Mouse (Mus musculus): ENCODE results near the gene Tll1. TPM values are rescaled to one million over a fixed set of nuclear protein-coding genes. Genes with fewer than 3 reads are reported as not detected.

Gene Tll1
- polyA plus RNA-seq, 1 experiment from 2014 or later, result 1.2 TPM

DNA sequence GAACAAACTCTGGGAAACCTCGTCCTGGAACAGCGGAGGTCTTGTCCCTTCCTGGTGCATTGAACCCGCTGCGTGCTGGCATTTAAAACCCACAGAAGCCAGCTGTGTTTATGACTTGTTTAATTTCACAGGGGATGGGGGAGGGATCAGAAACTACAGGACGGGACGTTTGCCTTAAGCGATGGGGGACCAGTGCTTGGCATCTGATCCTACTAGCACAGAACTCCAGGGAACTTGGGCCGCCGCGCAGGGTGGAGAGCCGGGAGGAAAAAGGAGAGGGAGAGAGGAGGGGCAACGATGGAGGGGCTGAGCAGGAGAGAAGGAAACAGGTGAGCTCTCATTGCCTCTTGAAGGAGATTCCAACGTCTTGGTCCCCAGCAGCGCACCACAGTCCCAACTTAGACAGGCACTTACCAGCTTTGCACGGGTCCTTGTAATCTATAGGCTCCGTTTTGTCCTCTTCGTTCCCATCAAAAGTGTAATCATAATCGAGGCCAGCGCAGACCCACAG lies 1.2 kb downstream of the Tll1 start:
- under 1% methylated on average over 19 of the region's 19 CpGs for WGBS
- H3K4me2 ChIP-seq (ENCODE audit: low read depth, low read length), result peak overlapping the region; percentile 95
- no peak overlapping the region for H3K27ac ChIP-seq (ENCODE audit: low read length)
- 0 out of 2 replicates have a peak, but pooled peaks cover 2% of the 10 kb centered on the region for H3K27me3 ChIP-seq (ENCODE audit: control insufficient read depth, insufficient read depth, low read length)
- no peak; the same call in 1 of the 2 replicates for ATAC-seq (replicated peaks; ENCODE audit: extremely low read depth, insufficient read depth, low FRiP score)
- peak overlapping the region; percentile 77 for H3K4me3 ChIP-seq (ENCODE audit: low read length)
- no peaks in the 10 kb centered on the region for H3K9me3 ChIP-seq (replicated peaks; ENCODE audit: control insufficient read depth, low read length)
- H3K9ac ChIP-seq (ENCODE audit: low read length), result peak overlapping the region; percentile 72
- H3K4me1 ChIP-seq (ENCODE audit: control insufficient read depth, insufficient read depth, low read length), result peaks cover 12% of the 10 kb centered on the region
- no peaks in the 10 kb centered on the region for H3K36me3 ChIP-seq (ENCODE audit: control insufficient read depth, insufficient read depth)

DNA sequence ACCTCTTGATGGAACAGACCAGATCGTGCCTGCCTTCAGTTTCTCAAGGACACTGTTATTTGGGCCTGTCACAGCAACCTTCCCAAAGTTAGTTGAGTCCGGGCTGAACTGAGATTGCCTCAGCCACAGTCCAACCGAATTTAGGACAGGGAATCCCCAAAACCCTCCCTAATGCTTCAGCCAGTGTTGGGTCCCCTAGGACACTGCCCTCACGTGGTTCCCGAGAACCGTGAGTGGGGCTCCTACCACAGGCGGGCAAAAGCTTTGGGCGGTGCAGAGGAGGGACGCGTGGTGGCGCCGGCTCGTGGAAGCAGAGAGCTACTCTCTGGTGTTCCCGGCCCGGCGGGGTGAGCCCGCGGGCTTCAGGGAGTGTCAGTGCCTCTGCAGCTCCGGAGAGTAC lies 1.9 kb downstream of the Tll1 start:
- no peak overlapping the region for H3K27ac ChIP-seq (ENCODE audit: low read length)
- 3% methylated on average over 19 of the region's 19 CpGs for WGBS
- no peaks in the 10 kb centered on the region for H3K36me3 ChIP-seq (ENCODE audit: control insufficient read depth, insufficient read depth)
- H3K9ac ChIP-seq (ENCODE audit: low read length), result peak overlapping the region; percentile 72
- no peaks in the 10 kb centered on the region for H3K9me3 ChIP-seq (replicated peaks; ENCODE audit: control insufficient read depth, low read length)
- H3K4me2 ChIP-seq (ENCODE audit: low read depth, low read length), result peak overlapping the region; percentile 95
- peaks cover 12% of the 10 kb centered on the region for H3K4me1 ChIP-seq (ENCODE audit: control insufficient read depth, insufficient read depth, low read length)
- ATAC-seq (replicated peaks; ENCODE audit: extremely low read depth, insufficient read depth, low FRiP score), result peak; percentile 71
- H3K4me3 ChIP-seq (ENCODE audit: low read length), result peak overlapping the region; percentile 77
- 0 out of 2 replicates have a peak, but pooled peaks cover 2% of the 10 kb centered on the region for H3K27me3 ChIP-seq (ENCODE audit: control insufficient read depth, insufficient read depth, low read length)

DNA sequence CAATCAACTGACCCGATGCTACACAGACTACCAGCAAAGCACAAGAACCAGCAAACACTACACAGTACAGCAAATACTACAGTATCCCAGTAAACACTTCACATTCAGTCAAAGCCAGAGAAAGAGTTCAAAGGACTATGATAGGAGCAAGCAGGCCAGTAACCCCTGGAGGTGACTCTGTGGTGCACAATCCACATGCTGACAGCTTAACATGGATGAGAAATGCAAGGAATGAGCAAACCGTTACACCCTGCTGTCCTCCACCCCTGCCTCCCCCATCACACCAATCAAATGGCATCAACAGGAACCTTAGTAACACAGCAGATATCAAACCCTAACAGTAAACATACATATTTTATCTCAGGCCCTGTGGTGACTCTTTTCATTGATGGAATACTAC lies 7.7 kb downstream of the Tll1 start:
- no peak for ATAC-seq (replicated peaks; ENCODE audit: extremely low read depth, insufficient read depth, low FRiP score)
- Histone ChIP-seq H3K27me3 (ENCODE audit: control insufficient read depth, insufficient read depth, low read length) (no peaks in the 10 kb centered on the region), H3K27ac (ENCODE audit: low read length) (no peak overlapping the region), H3K9me3 (replicated peaks; ENCODE audit: control insufficient read depth, low read length) (no peaks in the 10 kb centered on the region), H3K36me3 (ENCODE audit: control insufficient read depth, insufficient read depth) (no peaks in the 10 kb centered on the region), H3K4me3 (ENCODE audit: low read length) (no peak overlapping the region), H3K4me2 (ENCODE audit: low read depth, low read length) (no peak overlapping the region), H3K4me1 (ENCODE audit: control insufficient read depth, insufficient read depth, low read length) (no peaks in the 10 kb centered on the region), H3K9ac (ENCODE audit: low read length) (no peak overlapping the region)
- 55% methylated on average over 2 of the region's 2 CpGs for WGBS

DNA sequence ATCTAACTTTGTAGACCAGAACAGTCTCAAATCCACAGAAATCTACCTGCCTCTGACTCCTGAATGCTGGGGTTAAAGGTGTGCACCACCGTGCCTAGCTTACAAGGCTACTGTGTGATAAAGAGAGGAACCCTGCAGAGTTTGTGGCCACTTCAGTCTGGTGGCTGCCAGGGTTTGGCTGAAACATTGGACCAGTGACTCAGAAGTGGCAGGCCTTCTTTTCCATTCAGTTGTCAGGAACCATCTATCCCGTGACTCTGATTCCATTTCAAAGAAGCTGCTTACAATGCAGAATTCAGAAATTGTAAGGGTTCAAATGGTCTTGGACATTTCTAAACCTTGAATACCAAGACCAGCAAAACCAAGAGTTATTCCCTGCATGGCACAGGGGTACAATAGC lies 12.7 kb downstream of the Tll1 start:
- H3K36me3 ChIP-seq (ENCODE audit: control insufficient read depth, insufficient read depth), result no peaks in the 10 kb centered on the region
- no peaks in the 10 kb centered on the region for H3K4me1 ChIP-seq (ENCODE audit: control insufficient read depth, insufficient read depth, low read length)
- no peaks in the 10 kb centered on the region for H3K27me3 ChIP-seq (ENCODE audit: control insufficient read depth, insufficient read depth, low read length)
- ATAC-seq (replicated peaks; ENCODE audit: extremely low read depth, insufficient read depth, low FRiP score), result no peak
- no peak overlapping the region for H3K4me2 ChIP-seq (ENCODE audit: low read depth, low read length)
- 59% methylated on average over 2 of the region's 2 CpGs for WGBS
- no peak overlapping the region for H3K27ac ChIP-seq (ENCODE audit: low read length)
- H3K9ac ChIP-seq (ENCODE audit: low read length), result no peak overlapping the region
- no peaks in the 10 kb centered on the region for H3K9me3 ChIP-seq (replicated peaks; ENCODE audit: control insufficient read depth, low read length)
- H3K4me3 ChIP-seq (ENCODE audit: low read length), result no peak overlapping the region

DNA sequence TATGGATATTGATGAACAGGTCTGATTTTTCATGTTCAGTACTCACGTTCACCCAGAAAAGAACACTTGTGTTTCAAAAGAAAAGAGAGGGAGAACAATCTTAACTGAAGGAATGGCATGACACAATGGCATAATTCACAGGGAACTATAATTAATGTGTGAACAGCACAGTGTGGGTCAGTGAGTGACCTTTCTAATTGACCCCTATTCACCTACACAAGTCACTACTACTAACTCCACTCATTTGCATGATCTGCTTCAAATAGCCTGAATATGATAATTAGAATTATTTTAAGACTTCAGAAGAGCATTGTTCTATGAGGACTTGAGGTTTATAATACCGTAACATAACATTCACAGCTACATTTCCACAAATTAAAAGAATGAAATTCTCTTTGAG lies 18.2 kb downstream of the Tll1 start:
- Histone ChIP-seq H3K4me2 (ENCODE audit: low read depth, low read length) (no peak overlapping the region), H3K9ac (ENCODE audit: low read length) (no peak overlapping the region), H3K36me3 (ENCODE audit: control insufficient read depth, insufficient read depth) (no peaks in the 10 kb centered on the region), H3K27ac (ENCODE audit: low read length) (no peak overlapping the region), H3K9me3 (replicated peaks; ENCODE audit: control insufficient read depth, low read length) (no peaks in the 10 kb centered on the region), H3K4me1 (ENCODE audit: control insufficient read depth, insufficient read depth, low read length) (no peaks in the 10 kb centered on the region), H3K4me3 (ENCODE audit: low read length) (no peak overlapping the region), H3K27me3 (ENCODE audit: control insufficient read depth, insufficient read depth, low read length) (no peaks in the 10 kb centered on the region)
- ATAC-seq (replicated peaks; ENCODE audit: extremely low read depth, insufficient read depth, low FRiP score), result no peak
- 83% methylated on average over 2 of the region's 2 CpGs for WGBS

DNA sequence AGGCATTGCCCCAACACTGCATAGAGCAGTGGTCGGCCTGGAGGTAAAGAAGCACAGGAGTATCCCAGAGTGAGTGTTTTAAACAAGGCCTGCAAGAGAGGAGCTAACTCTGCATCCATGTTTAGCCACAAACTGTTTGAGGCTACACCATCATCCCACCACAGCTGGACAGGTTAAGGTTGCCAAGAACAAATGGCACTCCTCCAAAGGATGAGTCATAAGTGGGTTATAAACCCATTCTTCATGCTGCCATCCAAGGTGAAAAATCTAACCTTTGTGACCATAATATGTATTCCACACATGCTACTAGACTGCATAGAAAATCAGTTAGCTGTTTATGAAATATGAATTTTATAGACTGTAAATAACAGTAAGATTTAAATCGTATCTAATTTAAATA lies 29.1 kb downstream of the Tll1 start:
- H3K27me3 ChIP-seq (ENCODE audit: control insufficient read depth, insufficient read depth, low read length), result no peaks in the 10 kb centered on the region
- 84% methylated on average over 2 of the region's 2 CpGs for WGBS
- no peak for ATAC-seq (replicated peaks; ENCODE audit: extremely low read depth, insufficient read depth, low FRiP score)
- H3K9me3 ChIP-seq (replicated peaks; ENCODE audit: control insufficient read depth, low read length), result no peaks in the 10 kb centered on the region
- no peaks in the 10 kb centered on the region for H3K36me3 ChIP-seq (ENCODE audit: control insufficient read depth, insufficient read depth)
- H3K9ac ChIP-seq (ENCODE audit: low read length), result no peak overlapping the region
- no peak overlapping the region for H3K4me2 ChIP-seq (ENCODE audit: low read depth, low read length)
- H3K4me1 ChIP-seq (ENCODE audit: control insufficient read depth, insufficient read depth, low read length), result no peaks in the 10 kb centered on the region
- no peak overlapping the region for H3K4me3 ChIP-seq (ENCODE audit: low read length)
- H3K27ac ChIP-seq (ENCODE audit: low read length), result no peak overlapping the region

DNA sequence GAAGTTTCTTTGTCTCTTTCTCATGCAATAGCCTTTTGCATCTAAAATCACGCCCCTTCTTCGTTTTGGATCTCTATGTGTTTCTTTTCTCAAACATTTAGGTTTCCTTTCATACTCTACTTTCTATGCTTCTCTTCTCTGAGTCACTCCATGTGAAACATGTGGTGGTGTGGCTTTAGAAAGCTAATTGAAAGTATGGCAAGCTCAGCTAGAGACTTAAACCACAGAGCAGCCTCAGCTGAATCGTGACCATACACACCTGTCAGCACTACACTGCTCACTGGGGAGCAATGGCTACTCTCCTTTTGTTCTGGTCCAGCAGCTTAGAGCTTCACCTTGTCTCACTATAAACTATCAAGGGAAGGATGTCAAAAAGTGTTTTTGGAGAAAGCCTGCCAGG lies 31.2 kb downstream of the Tll1 start:
- Histone ChIP-seq H3K4me3 (ENCODE audit: low read length) (no peak overlapping the region), H3K9me3 (replicated peaks; ENCODE audit: control insufficient read depth, low read length) (no peaks in the 10 kb centered on the region), H3K27me3 (ENCODE audit: control insufficient read depth, insufficient read depth, low read length) (no peaks in the 10 kb centered on the region), H3K9ac (ENCODE audit: low read length) (no peak overlapping the region), H3K27ac (ENCODE audit: low read length) (no peak overlapping the region), H3K36me3 (ENCODE audit: control insufficient read depth, insufficient read depth) (no peaks in the 10 kb centered on the region), H3K4me2 (ENCODE audit: low read depth, low read length) (no peak overlapping the region), H3K4me1 (ENCODE audit: control insufficient read depth, insufficient read depth, low read length) (no peaks in the 10 kb centered on the region)
- WGBS, result 61% methylated on average over 3 of the region's 3 CpGs
- no peak for ATAC-seq (replicated peaks; ENCODE audit: extremely low read depth, insufficient read depth, low FRiP score)

DNA sequence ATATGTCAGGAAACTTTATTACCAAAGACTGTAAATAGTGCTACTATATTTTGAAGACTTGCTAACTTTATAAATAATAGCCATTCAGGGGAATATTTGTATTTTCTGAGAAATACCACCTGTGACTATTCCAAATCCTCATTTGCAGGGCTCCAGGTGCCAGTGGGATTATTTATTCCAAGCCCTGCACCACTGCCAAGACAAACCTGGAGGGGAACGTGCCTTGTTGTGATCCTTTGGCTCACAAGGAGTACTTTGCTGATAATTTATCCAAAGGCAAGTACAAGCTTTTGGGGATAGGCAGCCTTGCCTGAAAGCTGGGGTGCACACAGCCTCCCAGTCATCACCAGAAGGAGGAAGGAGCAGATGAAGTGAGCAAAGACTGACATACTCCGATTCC lies 32.3 kb downstream of the Tll1 start:
- ATAC-seq (replicated peaks; ENCODE audit: extremely low read depth, insufficient read depth, low FRiP score), result no peak
- Histone ChIP-seq H3K27ac (ENCODE audit: low read length) (no peak overlapping the region), H3K27me3 (ENCODE audit: control insufficient read depth, insufficient read depth, low read length) (no peaks in the 10 kb centered on the region), H3K4me2 (ENCODE audit: low read depth, low read length) (no peak overlapping the region), H3K4me3 (ENCODE audit: low read length) (no peak overlapping the region), H3K9me3 (replicated peaks; ENCODE audit: control insufficient read depth, low read length) (no peaks in the 10 kb centered on the region), H3K36me3 (ENCODE audit: control insufficient read depth, insufficient read depth) (no peaks in the 10 kb centered on the region), H3K9ac (ENCODE audit: low read length) (no peak overlapping the region), H3K4me1 (ENCODE audit: control insufficient read depth, insufficient read depth, low read length) (no peaks in the 10 kb centered on the region)
- 59% methylated on average over 2 of the region's 2 CpGs for WGBS

DNA sequence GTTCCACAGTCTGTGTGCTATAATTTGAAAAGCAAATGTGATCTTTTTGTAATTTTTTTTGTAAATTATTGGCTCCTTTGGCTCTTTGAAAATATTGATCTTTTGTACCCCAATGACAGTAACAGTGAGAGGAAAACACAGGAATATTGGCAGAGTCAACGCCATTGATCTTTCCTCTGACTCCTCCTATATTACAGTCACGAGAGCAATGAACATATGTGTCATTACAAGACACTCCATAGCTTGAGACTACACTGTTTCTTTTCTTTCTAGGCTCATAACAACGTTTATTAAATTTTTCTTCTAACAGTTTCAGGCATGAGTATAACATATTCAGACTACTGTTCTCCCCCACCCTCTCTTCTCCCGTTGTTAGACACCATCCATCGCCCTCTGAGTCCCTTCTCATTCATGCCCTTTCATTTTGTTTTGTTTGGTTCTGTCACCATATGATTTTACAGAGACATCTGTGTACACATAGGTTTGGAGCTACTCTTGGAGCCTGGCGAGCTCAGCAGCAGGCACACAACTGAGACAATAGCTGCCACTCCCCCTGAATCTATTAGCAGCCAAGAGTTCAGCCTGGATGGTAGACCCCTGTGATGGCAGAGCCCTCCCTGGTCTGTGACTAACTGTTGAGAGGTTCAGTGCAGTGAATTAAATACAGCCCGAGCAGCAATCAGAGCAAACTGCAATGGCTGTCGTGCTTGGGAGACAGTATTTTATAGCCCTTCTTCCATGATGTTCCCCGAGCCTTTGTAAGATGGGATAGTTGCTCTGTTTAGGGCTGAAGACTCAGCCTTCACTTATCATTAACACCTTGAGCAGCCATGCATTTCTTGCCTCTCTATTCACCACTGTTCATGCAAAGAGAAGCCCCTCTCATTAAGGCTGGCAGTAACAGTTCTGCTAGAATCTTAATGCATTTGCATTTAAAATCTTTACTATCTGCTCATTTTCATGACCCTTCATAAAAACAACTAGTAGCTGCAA lies 52.9 kb downstream of the Tll1 start:
- no peak overlapping the region for H3K27ac ChIP-seq (ENCODE audit: low read length)
- WGBS, result 68% methylated on average over 9 of the region's 9 CpGs
- H3K4me1 ChIP-seq (ENCODE audit: control insufficient read depth, insufficient read depth, low read length), result peaks cover 2% of the 10 kb centered on the region; the same call in 1 of the 2 replicates
- ATAC-seq (replicated peaks; ENCODE audit: extremely low read depth, insufficient read depth, low FRiP score), result no peak
- no peak overlapping the region for H3K9ac ChIP-seq (ENCODE audit: low read length)
- H3K4me3 ChIP-seq (ENCODE audit: low read length), result no peak overlapping the region
- H3K27me3 ChIP-seq (ENCODE audit: control insufficient read depth, insufficient read depth, low read length), result no peaks in the 10 kb centered on the region
- no peaks in the 10 kb centered on the region for H3K36me3 ChIP-seq (ENCODE audit: control insufficient read depth, insufficient read depth)
- no peak overlapping the region for H3K4me2 ChIP-seq (ENCODE audit: low read depth, low read length)
- no peaks in the 10 kb centered on the region for H3K9me3 ChIP-seq (replicated peaks; ENCODE audit: control insufficient read depth, low read length)
